Mouse (Mus musculus) liver, adult 2 months (tissue): ENCODE results near the gene Camk2g. TPM values are rescaled to one million over a fixed set of nuclear protein-coding genes. Genes with fewer than 3 reads are reported as not detected.

ENCODE experiments used
- DNase-seq: peaks from one replicate; pipeline ENCODE4 v3.0.0-alpha.2; 2011; ENCODE audit warnings: low read depth, low spot score; ENCODE audit errors: extremely low read depth
- H3K27ac ChIP-seq: fragments of 200-500 bp; replicated peaks from 2 replicates; pipeline ENCODE4 v1.5.1; 2012; ENCODE audit warnings: low read depth, mild to moderate bottlenecking, control low read depth, inconsistent platforms, low read length; ENCODE audit not compliant: insufficient read depth
- H3K27me3 ChIP-seq: fragments of 200-500 bp; 2 replicates; pipeline ENCODE4 v1.6.1; 2012; ENCODE audit warnings: mild to moderate bottlenecking, moderate library complexity, low read length, inconsistent platforms; ENCODE audit not compliant: control insufficient read depth, insufficient read depth
- H3K36me3 ChIP-seq: fragments of 200-500 bp; 2 replicates; pipeline ENCODE4 v1.6.1; 2012; ENCODE audit warnings: low read length, inconsistent platforms; ENCODE audit not compliant: control insufficient read depth, insufficient read depth
- H3K4me1 ChIP-seq: fragments of 200-500 bp; 2 replicates; pipeline ENCODE4 v1.6.1; 2011; ENCODE audit warnings: low read length; ENCODE audit not compliant: control insufficient read depth, insufficient read depth
- H3K4me3 ChIP-seq: fragments of 200-500 bp; 2 replicates; pipeline ENCODE4 v1.5.1; 2011; ENCODE audit warnings: low read depth, mild to moderate bottlenecking, control low read depth, low read length, moderate library complexity; ENCODE audit not compliant: insufficient read depth
- H3K79me2 ChIP-seq: fragments of 200-500 bp; 2 replicates; pipeline ENCODE4 v1.6.1; 2012; ENCODE audit warnings: inconsistent platforms, mild to moderate bottlenecking, low read length, moderate library complexity; ENCODE audit not compliant: control insufficient read depth, insufficient read depth
- H3K9ac ChIP-seq: fragments of 200-500 bp; 2 replicates; pipeline ENCODE4 v1.6.1; 2012; ENCODE audit warnings: low read depth, mild to moderate bottlenecking, control low read depth, inconsistent platforms, low read length
- CTCF ChIP-seq: fragments of 200-500 bp; IDR thresholded peaks from 2 replicates; pipeline ENCODE4 v1.5.1; 2011; ENCODE audit warnings: low read depth, low read length, control low read depth
- POLR2A ChIP-seq: fragments of 200-500 bp; IDR thresholded peaks from 2 replicates; pipeline ENCODE4 v1.6.1; 2011; ENCODE audit warnings: low read length, control low read depth; ENCODE audit not compliant: insufficient read depth; ENCODE audit errors: extremely low read depth
- WGBS: fragments of 180-500 bp; shearing (Covaris S2); methylation state at CpG from one replicate; pipeline ENCODE4 v1.1.7; 2018; 5-methylcytosine and 5-hydroxymethylcytosine counted together
- polyA plus RNA-seq: library from polyadenylated mRNA; depleted of rRNA; stranded (reverse); fragments of >200 nt; gene quantifications from 2 replicates; pipeline ENCODE4 v1.2.3, GENCODE M21; 2012
- total RNA-seq: library from RNA; depleted of rRNA; stranded (reverse); fragments of >200 nt; gene quantifications from 2 replicates; pipeline ENCODE4 v1.2.3, GENCODE M21; 2014

Camk2g gene
- total and polyA plus RNA-seq, 2 experiments = 7.9 TPM

DNA sequence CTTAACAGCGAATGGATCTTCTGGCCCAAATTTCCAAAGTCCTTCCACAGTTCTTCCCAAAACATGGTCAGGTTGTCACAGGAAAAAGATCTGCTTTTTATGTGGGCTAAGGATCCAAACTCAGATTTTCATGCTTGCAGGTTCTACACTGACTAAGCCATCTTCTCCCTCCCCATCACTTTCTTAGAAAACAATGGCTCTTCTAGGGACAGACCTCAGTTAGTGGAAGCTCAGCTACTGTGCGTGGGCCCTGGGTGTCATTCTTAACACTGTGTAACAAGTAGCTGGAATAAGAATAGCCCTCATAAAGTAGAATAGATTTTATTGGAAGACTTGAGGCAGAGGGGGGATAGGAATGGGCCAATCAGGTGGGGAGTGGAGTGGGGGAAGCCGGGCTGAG, 21.6 kb upstream of the Camk2g start:
- H3K79me2 ChIP-seq = no peaks in the 10 kb centered on the region
- no peak for TF ChIP-seq POLR2A
- TF ChIP-seq CTCF = no peak
- no peak overlapping the region for H3K4me3 ChIP-seq
- H3K27ac ChIP-seq = no peak overlapping the region
- no peaks in the 10 kb centered on the region for H3K36me3 ChIP-seq
- H3K27me3 ChIP-seq = no peaks in the 10 kb centered on the region
- WGBS = 88% methylated on average over 3 of the region's 3 CpGs
- H3K4me1 ChIP-seq = no peaks in the 10 kb centered on the region
- no peak overlapping the region for H3K9ac ChIP-seq
- DNase-seq = no peak

- no peak for DNase-seq
- TF ChIP-seq CTCF (no peak), POLR2A (no peak)
- H3K27ac ChIP-seq = no peak overlapping the region
Observed at GRCm38 (mm10) chr14:20811779-20812406, 18.0 kb upstream of the Camk2g start.

GRCm38 (mm10) chr14:20811236-20811635, 17.3 kb upstream of the Camk2g start:
- H3K4me3 ChIP-seq = no peak overlapping the region
- H3K36me3 ChIP-seq = no peaks in the 10 kb centered on the region
- WGBS = 89% methylated on average over 8 of the region's 8 CpGs
- no peak overlapping the region for H3K27ac ChIP-seq
- no peak for TF ChIP-seq POLR2A
- no peak for TF ChIP-seq CTCF
- no peaks in the 10 kb centered on the region for H3K79me2 ChIP-seq
- DNase-seq = no peak
- no peaks in the 10 kb centered on the region for H3K27me3 ChIP-seq
- no peaks in the 10 kb centered on the region for H3K4me1 ChIP-seq
- no peak overlapping the region for H3K9ac ChIP-seq

More at GRCm38 (mm10) chr14:20811779-20812406, 18.0 kb upstream of the Camk2g start:
- Histone ChIP-seq H3K79me2 (no peaks in the 10 kb centered on the region), H3K27me3 (no peaks in the 10 kb centered on the region), H3K36me3 (no peaks in the 10 kb centered on the region), H3K4me1 (no peaks in the 10 kb centered on the region), H3K4me3 (no peak overlapping the region), H3K9ac (no peak overlapping the region)
- 87% methylated on average over 7 of the region's 7 CpGs for WGBS

- no peak overlapping the region for H3K4me3 ChIP-seq
- H3K27ac ChIP-seq = no peak overlapping the region
- no peaks in the 10 kb centered on the region for H3K79me2 ChIP-seq
- no peaks in the 10 kb centered on the region for H3K36me3 ChIP-seq
- no peaks in the 10 kb centered on the region for H3K27me3 ChIP-seq
- TF ChIP-seq POLR2A = no peak
- no peak for TF ChIP-seq CTCF
- no peaks in the 10 kb centered on the region for H3K4me1 ChIP-seq
- no peak for DNase-seq
- H3K9ac ChIP-seq = no peak overlapping the region
Observed at GRCm38 (mm10) chr14:20809820-20810219, 15.9 kb upstream of the Camk2g start.

GRCm38 (mm10) chr14:20809349-20809748, 15.5 kb upstream of the Camk2g start:
- Histone ChIP-seq H3K4me1 (no peaks in the 10 kb centered on the region), H3K27ac (no peak overlapping the region), H3K27me3 (no peaks in the 10 kb centered on the region), H3K4me3 (no peak overlapping the region), H3K79me2 (no peaks in the 10 kb centered on the region), H3K36me3 (no peaks in the 10 kb centered on the region), H3K9ac (no peak overlapping the region)
- DNase-seq = no peak
- 86% methylated on average over 4 of the region's 4 CpGs for WGBS
- TF ChIP-seq POLR2A = no peak
- no peak for TF ChIP-seq CTCF

DNA sequence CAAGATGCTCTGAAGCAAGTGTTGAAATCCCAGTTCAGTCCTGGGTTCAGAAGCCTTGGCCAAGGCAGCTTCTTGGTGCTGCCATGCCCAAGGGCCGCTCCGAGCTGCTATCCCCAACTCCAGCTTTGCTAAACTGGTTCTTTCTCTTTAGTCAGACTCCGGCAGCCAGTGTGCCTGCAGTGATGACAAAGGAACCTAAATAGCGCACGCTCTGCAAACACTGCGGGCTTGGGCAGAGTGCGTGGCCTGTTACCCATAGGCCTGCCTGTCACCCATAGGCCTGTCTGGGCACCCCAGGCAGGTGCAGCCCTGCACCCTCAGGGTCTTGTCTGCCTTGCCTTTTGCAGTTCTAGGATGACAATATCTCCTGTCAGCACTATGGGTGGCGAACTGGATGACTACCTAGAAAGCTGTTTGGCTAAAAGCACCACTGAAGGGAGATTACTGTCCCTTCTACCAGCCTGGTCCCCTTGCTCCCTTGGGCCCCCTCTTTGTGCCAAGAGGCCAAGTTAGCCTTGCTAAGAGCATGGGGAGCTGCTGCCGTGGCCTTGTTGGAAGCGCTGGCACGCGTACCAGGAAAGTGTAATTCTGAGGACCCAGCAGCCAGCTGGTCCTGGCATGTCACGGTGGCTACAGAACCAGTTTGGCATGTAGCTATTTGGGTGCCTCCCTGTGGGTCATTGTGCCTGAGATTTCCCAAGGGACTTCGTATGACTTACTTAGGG, 12.4 kb upstream of the Camk2g start:
- DNase-seq = no peak
- Histone ChIP-seq H3K4me1 (no peaks in the 10 kb centered on the region), H3K27me3 (no peaks in the 10 kb centered on the region), H3K27ac (no peak overlapping the region), H3K79me2 (no peaks in the 10 kb centered on the region), H3K4me3 (no peak overlapping the region), H3K36me3 (no peaks in the 10 kb centered on the region), H3K9ac (no peak overlapping the region)
- no peak for TF ChIP-seq CTCF
- no peak for TF ChIP-seq POLR2A
- WGBS = 91% methylated on average over 14 of the region's 14 CpGs
